Mouse (Mus musculus): Measurements from ENCODE around the gene 2010111I01Rik.
A peak's percentile ranks its signal among the peaks of the same experiment; 100 is the strongest.

GRCm38 (mm10) chr13:63150470-63151020 lies 185.9 kb downstream of the 2010111I01Rik start:
- TF ChIP-seq CHD2 (IDR thresholded peaks at IDR 0.05; ENCODE audit: low read length) (no peak; the same call in 1 of the 2 replicates), MAX (IDR thresholded peaks at IDR 0.05; ENCODE audit: low read length) (no peak), JUND (IDR thresholded peaks at IDR 0.05; ENCODE audit: low read depth, low read length) (no peak), POLR2A (IDR thresholded peaks at IDR 0.05; ENCODE audit: control insufficient read depth in 1 of 2, insufficient read depth in 1 of 2, low read depth in 1 of 2, low read length in 2 of 2, poor library complexity in 1 of 2) (0 out of 4 replicates have a peak, but pooled peaks of 1 of the 2 experiments have one; percentile 41), CTCF (IDR thresholded peaks at IDR 0.05 in 2 of 3, conservative IDR thresholded peaks at IDR 0.05 in 1 of 3; ENCODE audit: control insufficient read depth in 1 of 3, insufficient read depth in 1 of 3, low read depth in 2 of 3, low read length in 3 of 3, poor library complexity in 1 of 3, severe bottlenecking in 1 of 3) (no peak), BHLHE40 (IDR thresholded peaks at IDR 0.05; ENCODE audit: borderline replicate concordance, low read depth, low read length) (no peak), CHD1 (IDR thresholded peaks at IDR 0.05; ENCODE audit: low read depth, low read length) (no peak), EP300 (IDR thresholded peaks at IDR 0.05; ENCODE audit: low read depth in 1 of 2, low read length in 2 of 2) (peak; percentile 78 to 86), POLR2AphosphoS2 (IDR thresholded peaks at IDR 0.05; ENCODE audit: low read length) (no peak), HCFC1 (IDR thresholded peaks at IDR 0.05; ENCODE audit: low read depth, low read length) (no peak), TAL1 (IDR thresholded peaks at IDR 0.05; ENCODE audit: low read length) (no peak), MYC (IDR thresholded peaks at IDR 0.05; ENCODE audit: low read depth, low read length) (no peak), ZKSCAN1 (IDR thresholded peaks at IDR 0.05; ENCODE audit: low read depth, low read length) (no peak), TBP (IDR thresholded peaks at IDR 0.05; ENCODE audit: low read depth, low read length) (peak; percentile 55; the same call in 1 of the 2 replicates)

Measured in MEL (cell line).